Mouse (Mus musculus) myocyte (in vitro differentiated cells): ENCODE measurements around the gene Micall2.

Experiments
- POLR2A ChIP-seq: IDR thresholded peaks from one replicate; pipeline ENCODE4 v1.6.1; 2011; ENCODE audit warnings: low read depth, mild to moderate bottlenecking, control low read depth, moderate library complexity; ENCODE audit not compliant: insufficient read length
- POLR2AphosphoS2 ChIP-seq: IDR thresholded peaks from one replicate; pipeline ENCODE4 v1.6.1; 2011; ENCODE audit warnings: low read depth, control low read depth; ENCODE audit not compliant: insufficient read length
- USF1 ChIP-seq: IDR thresholded peaks from one replicate; pipeline ENCODE4 v1.6.1; 2011; ENCODE audit warnings: low read depth, mild to moderate bottlenecking, control low read depth, moderate library complexity

GRCm38 (mm10) chr5:139718540-139718939 is 17.6 kb downstream of the Micall2 start:
- TF ChIP-seq POLR2A (no peak), POLR2AphosphoS2 (no peak), USF1 (no peak)
